Mouse (Mus musculus): ENCODE data around the gene Mbd5.
A peak's percentile ranks its signal among the peaks of the same experiment; 100 is the strongest.

Gene Mbd5

DNA sequence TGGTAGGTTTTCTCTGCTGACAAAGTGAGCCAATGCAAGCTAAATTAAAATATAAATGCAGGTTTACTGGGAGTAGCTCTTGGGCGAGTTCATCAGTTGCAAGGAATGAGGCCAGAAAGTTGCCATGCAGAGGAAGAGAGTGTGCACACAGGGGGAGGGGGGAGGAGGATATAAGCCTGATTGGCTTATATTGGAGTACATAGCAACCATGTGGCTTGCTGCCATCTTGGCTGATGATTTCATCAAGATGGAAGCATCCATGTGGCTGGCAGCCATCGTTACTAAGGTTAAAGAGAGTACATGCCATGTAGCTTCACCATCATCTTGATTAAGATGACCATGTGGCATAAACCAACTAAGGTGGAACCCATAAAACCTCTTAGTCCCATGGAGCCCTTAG, 395.0 kb downstream of the Mbd5 start:
- DNase-seq (ENCODE audit: low read depth, low spot score) = no peak

DNA sequence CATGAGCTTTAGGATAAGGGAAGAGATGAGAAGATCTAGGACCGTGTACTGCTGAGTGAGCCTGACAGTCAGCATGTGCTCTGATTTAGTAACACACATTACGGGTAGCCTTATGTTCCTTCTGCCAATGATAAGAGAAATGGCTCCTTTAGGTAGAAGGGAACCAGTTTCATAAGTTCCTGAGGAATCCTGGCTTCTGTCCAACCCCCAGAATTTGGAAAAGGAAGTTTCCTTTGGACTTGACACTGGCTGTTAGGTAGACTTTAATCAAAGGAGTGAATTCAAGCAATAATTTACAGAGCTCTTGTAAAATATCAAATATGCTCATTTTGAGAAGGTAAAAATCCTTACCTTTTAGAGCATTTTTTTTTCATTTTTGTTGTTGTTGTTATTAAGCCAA, 396.5 kb downstream of the Mbd5 start:
- no peak for DNase-seq (ENCODE audit: low read depth, low spot score)

DNA sequence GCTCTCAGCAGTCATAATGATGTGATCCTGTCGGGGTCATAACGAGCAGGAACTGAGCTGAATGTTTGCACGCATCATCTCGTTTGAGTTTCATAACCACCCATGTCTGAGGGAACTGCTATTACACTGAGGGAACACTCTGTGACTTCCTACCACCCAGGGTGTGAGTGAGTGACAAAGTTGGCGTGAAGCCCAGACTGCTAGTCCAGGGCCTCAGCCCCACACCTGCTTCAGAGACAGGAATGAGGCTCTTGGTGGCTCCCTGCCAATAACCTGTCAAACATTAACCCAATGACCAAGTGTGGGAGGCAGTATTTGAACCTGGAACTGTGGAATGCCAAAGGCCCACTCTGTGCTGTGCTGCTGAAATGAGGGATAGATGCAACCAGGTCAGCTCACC, 400.5 kb downstream of the Mbd5 start:
- DNase-seq (ENCODE audit: low read depth, low spot score) = peak; percentile 69

DNA sequence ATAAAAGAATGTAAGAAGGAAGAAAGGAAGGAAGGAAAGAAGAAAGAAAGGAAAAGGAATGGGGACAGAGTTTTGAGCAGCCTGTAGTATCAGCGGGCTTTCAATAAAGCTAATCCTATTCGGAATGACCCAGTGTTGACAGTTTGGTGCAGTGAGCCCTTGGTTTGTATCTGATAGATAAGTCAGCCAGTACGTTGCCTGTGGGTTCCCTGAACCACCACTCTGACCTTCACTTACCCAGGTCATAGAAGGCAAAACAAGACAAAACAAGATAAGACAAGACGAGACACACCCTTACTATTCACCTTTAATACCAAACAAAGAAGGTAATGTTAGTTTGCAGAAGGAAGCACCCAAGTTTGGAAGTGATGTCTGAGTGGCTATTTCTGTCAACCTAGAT, 401.5 kb downstream of the Mbd5 start:
- no peak for DNase-seq (ENCODE audit: low read depth, low spot score)

DNA sequence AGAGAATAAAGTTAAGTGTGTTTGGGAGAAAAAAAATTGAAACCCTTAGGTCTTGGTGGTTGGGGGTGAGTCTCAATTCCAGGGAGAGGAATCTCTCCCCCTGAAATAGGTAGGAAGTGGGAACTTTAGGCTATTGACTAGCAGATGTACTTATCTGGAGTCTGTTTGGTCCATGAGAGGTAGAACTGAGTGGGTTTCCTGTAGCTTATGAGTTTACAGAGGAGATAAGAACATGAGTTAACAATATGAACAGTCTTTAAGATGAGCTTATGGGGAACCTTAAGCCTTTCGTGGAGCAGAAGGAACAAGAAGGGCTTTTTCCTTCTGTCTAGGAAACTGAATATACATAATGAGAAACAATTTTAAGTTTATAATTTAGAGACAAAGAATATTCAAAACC, 404.8 kb downstream of the Mbd5 start:
- DNase-seq (ENCODE audit: low read depth, low spot score) = no peak

DNA sequence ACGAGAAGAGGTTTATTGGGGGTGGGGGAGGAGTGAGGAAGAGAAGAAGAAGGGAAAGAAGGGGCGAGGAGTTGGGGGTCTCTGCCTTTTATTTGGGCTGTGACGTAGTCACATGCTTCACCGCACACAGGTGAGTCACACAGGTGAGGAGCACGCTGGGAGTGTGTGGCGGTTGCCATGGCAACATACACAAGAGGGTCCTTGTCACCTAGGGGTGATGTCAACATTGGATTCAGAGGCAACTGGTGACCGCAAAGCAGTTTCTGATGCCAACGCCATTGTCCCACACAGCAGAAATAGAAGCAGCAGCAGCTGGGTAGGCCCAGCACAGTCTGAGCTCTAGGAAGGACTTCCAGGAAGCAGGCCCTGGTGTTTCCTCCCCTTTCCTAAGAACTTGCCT, 406.6 kb downstream of the Mbd5 start:
- DNase-seq (ENCODE audit: low read depth, low spot score) = no peak

DNA sequence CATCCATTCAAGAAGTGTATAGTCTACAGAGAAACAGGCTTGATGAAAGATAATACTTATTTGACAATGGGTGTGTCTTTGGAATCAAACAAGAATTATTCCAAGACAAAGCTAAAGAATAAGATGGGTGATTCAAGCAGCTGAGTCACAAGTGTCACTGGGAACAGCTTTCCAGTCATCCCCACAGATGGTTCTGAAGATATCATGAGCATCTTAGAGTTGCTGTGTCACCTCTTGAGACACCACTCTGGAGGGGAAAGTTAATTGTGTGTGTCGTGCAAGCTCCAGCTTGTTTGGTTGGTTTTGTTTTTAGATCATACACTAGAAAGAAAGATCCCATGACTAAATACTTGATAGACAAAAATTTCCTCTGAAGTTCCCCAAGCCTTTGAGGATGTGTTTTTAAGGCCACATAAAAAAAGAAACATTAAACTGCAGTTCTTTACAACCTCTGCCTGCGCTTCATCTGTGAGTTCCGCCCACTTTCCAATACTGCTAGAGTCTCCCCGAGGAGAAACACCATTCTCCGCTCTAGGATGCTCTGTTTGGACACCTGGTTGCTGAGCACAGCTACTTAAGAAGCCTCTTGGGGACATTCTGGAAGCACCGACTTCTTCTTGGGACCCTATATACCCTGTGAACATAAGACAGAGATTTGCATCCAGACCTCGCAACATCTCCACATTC, 409.0 kb downstream of the Mbd5 start:
- no peak for DNase-seq (ENCODE audit: low read depth, low spot score)

DNA sequence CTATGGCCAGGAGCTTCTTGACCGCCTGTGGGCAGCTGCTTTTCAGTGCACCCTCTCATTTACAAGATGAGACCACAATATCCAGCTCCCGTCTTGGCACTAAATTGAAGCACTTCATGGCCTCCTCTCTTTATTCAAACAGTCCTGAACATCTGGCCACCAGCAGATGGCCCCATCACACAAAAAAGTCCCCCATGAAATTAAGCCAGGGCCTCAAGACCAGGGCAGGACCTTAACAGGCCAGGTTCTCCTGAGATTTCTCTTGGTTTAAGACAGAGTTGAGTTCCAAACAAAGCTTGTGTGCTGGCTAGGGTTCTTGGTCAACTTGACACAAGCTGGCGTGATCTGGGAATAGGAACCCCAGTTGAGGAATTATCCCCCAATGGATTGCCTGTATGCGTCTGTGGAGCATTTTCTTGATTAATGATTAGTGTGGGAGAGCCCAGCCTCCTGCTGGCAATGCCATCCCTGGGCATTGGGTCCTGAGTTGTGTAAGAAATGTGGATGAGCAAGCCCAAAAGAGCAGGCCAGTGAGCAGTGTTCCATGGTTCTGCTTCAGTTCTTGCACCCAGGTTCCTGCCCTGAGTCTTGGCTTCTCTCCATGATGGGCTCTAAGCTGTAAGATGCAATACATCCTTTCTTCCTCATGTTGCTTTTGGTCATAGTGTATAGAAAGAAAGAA, 409.7 kb downstream of the Mbd5 start:
- DNase-seq (ENCODE audit: low read depth, low spot score) = peak; percentile 60

DNA sequence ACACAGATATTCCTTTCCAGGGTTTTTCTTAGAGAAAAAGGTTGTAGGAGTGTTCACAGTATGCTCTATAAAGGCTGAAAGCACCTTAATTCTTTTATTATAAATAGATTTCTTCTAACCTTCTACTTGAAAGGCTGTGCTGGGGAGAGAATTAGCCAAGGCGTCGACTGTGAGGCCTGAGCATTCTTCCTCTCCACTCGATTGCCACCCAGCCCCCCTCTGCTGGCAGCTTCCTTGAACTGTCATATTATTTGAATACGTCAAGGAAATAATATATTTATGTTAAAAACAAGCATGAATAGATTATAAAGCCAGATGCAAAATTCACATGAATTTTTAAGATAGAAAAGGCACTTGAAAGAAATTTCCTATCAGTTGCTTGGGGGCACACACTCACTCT, 410.4 kb downstream of the Mbd5 start:
- peak; percentile 9 for DNase-seq (ENCODE audit: low read depth, low spot score)

DNA sequence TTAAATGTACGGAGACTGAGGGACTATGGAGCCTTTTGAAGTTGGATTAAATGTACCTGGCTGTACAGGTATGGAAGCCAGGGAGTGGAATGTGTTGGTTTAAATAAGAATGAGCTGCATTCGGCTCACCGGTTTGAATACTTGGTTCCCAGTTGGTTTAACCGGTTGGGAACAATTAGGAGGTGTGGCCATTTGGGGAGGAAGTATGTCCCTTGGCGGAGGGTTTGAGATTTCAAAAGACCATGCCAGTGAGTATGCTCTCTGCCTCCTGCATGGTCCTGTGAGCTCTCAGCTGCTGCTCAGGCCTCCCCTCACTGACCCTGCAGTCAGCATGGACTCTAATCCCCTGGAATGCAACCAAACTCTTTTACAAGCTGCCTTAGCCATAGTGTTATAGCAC, 415.2 kb downstream of the Mbd5 start:
- no peak for DNase-seq (ENCODE audit: low read depth, low spot score)

DNA sequence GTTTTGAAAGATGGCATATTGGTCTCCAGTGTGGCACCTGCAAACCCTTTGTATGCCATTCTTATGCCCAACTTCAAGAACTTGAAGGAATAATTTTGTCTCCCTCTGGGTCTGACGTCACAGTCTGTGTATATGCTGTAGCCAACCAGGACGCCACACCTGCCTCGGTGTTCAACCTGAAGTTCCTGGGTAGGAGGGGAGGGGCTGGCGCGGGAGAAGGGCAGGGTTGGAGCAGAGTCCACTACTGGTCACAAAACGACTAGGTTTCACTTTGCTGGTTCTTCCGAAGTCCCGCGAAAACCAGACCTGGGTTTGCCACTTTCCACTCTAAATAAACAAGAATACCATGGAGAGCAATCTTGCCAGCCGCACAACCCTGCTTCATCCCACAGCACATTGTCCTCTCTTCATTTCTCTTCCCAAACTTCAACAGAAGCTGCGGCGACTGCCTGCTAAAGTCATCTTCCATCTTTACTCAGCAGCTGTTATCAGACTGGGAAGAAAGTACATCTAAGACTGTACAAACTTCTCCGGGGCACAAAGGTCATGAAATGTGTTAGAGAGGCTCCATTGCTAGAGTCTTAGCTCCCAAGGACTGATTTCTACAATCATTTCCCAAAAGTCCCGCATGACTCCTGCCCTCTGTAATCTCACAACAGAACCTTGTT, 417.7 kb downstream of the Mbd5 start:
- no peak for DNase-seq (ENCODE audit: low read depth, low spot score)

DNA sequence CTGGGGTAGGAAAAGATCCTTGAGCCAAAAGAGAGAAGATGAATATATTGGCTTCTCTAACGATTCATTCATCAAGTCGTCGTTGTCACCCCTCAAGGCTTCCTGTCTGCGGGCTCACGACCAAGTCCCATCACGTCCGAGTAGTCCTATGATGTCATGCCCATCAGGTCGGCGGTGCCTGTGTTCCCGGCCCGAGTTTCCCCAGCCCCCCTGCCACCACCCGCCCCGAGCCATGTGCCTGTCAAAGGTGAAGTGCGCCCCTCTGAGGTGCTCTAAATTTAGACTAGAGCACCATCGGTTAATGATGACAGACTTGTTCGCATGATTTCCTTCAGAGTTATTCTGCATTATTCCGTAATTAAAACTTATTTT, 418.2 kb downstream of the Mbd5 start:
- no peak for DNase-seq (ENCODE audit: low read depth, low spot score)

DNA sequence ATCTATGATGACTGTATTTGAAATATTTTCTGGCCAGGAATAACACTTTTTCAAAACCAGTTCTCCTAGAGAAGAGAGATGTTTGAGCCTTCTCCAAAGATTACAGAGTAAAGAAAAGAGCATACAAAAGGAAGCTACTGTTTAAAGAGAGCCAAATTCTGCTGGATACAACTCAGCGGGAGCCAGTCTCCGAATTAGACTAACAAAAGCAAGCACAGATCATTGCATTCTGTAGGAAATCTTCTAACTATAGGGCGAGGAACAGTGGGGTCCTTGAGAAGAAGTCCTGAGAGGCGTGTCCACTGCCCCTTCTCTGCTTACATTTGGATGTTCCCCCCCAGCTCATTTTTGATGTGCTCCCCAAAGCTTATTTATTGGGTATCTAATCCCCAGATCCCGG, 422.3 kb downstream of the Mbd5 start:
- DNase-seq (ENCODE audit: low read depth, low spot score) = no peak

DNA sequence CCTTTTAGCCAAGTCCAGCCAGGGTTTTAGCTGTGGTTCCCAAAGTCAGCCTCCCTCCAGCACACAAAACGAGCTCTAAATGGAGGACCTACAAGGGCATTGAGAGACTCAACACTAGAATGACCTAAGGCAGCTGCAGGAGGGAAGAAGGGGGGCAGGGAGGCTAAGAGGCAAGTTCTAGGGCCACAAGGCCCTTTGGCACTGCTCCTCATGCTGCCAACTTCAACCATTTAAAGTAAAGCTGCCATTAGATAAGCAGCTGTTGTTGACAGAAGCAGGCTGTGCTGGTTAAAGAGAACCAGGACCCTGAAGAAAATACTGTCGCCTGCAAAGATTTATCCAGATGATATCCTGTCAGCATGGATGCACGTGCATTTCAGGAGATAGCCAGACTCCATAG, 423.3 kb downstream of the Mbd5 start:
- DNase-seq (ENCODE audit: low read depth, low spot score) = no peak

Measured in A20 (cell line).